Mouse (Mus musculus) ES-E14 (cell line): Measurements from ENCODE around the gene Kbtbd6. TPM values are rescaled to one million over a fixed set of nuclear protein-coding genes. Genes with fewer than 3 reads are reported as not detected.
A peak's percentile ranks its signal among the peaks of the same experiment; 100 is the strongest.

ENCODE experiments used
- DNase-seq: peaks from one replicate; pipeline ENCODE4 v3.0.0-alpha.2; 2013; ENCODE audit warnings: low read depth, low spot score
- H3K27ac ChIP-seq: 2 replicates; pipeline ENCODE4 v1.5.1; 2012; ENCODE audit warnings: low read depth, mild to moderate bottlenecking, low read length, moderate library complexity, mixed read lengths; ENCODE audit not compliant: poor library complexity, insufficient read depth, severe bottlenecking
- H3K36me3 ChIP-seq: 2 replicates; pipeline ENCODE4 v1.6.1; 2012; ENCODE audit warnings: mild to moderate bottlenecking, low read length, moderate library complexity, mixed read lengths; ENCODE audit not compliant: control insufficient read depth, poor library complexity, insufficient read depth, severe bottlenecking
- H3K4me1 ChIP-seq, 2 experiments: fragments of 150-350 bp in 1 of 2; sonication (generic) in 1 of 2; 2 replicates each; pipeline ENCODE4 v1.6.1; 2012; ENCODE audit warnings: low read length in 2 of 2, mild to moderate bottlenecking in 1 of 2, mixed read lengths in 1 of 2; ENCODE audit not compliant: control insufficient read depth in 2 of 2, insufficient read depth in 2 of 2, poor library complexity in 1 of 2
- H3K4me3 ChIP-seq, 2 experiments: fragments of 150-350 bp in 1 of 2; sonication (generic) in 1 of 2; 2 replicates each; pipeline ENCODE4 v1.5.1; 2012; ENCODE audit warnings: low read length in 2 of 2, low read depth in 1 of 2, mild to moderate bottlenecking in 1 of 2, mixed read lengths in 1 of 2; ENCODE audit not compliant: insufficient read depth in 1 of 2, poor library complexity in 1 of 2, severe bottlenecking in 1 of 2
- H3K9ac ChIP-seq: 2 replicates; pipeline ENCODE4 v1.6.1; 2012; ENCODE audit warnings: low read depth, mild to moderate bottlenecking, low read length, mixed read lengths; ENCODE audit not compliant: poor library complexity, insufficient read depth, severe bottlenecking
- H3K9me3 ChIP-seq: fragments of 150-350 bp; sonication (generic); 2 replicates; pipeline ENCODE4 v1.6.1; 2012; ENCODE audit warnings: low read depth, mild to moderate bottlenecking, low read length; ENCODE audit not compliant: control insufficient read depth, insufficient read depth
- CHD2 ChIP-seq: IDR thresholded peaks from 2 replicates; pipeline ENCODE4 v1.6.1; 2014; ENCODE audit warnings: mild to moderate bottlenecking, low read depth, low read length, inconsistent platforms
- HCFC1 ChIP-seq: IDR thresholded peaks from 2 replicates; pipeline ENCODE4 v1.6.1; 2012; ENCODE audit warnings: low read length, inconsistent platforms, borderline replicate concordance; ENCODE audit not compliant: insufficient read depth
- MAFK ChIP-seq: IDR thresholded peaks from 2 replicates; pipeline ENCODE4 v1.6.1; 2014; ENCODE audit warnings: mild to moderate bottlenecking, low read depth, low read length, inconsistent platforms; ENCODE audit not compliant: insufficient read depth
- ZC3H11A ChIP-seq: IDR thresholded peaks from 2 replicates; pipeline ENCODE4 v1.6.1; 2012; ENCODE audit warnings: low read depth, mild to moderate bottlenecking, inconsistent platforms, low read length, borderline replicate concordance
- ZNF384 ChIP-seq: IDR thresholded peaks from 2 replicates; pipeline ENCODE4 v1.6.1; 2012; ENCODE audit warnings: low read depth, low read length, inconsistent platforms
- in situ Hi-C, 2 experiments: fragments of 600-800 bp; cut with MboI; formaldehyde crosslinking; loops; one replicate each; pipeline ENCODE4 v1.15.1; 2025; ENCODE audit warnings: low sequenced_read_pairs in 2 of 2, inconsistent platforms in 1 of 2; ENCODE audit not compliant: unreplicated experiment in 2 of 2
- total RNA-seq: library from RNA; depleted of rRNA; stranded (reverse); fragments of 300-350 nt; gene quantifications from 2 replicates; pipeline ENCODE4 v1.2.3, GENCODE M21; 2012

The Kbtbd6 gene
- total RNA-seq, 1 experiment: 2.1 TPM

DNA sequence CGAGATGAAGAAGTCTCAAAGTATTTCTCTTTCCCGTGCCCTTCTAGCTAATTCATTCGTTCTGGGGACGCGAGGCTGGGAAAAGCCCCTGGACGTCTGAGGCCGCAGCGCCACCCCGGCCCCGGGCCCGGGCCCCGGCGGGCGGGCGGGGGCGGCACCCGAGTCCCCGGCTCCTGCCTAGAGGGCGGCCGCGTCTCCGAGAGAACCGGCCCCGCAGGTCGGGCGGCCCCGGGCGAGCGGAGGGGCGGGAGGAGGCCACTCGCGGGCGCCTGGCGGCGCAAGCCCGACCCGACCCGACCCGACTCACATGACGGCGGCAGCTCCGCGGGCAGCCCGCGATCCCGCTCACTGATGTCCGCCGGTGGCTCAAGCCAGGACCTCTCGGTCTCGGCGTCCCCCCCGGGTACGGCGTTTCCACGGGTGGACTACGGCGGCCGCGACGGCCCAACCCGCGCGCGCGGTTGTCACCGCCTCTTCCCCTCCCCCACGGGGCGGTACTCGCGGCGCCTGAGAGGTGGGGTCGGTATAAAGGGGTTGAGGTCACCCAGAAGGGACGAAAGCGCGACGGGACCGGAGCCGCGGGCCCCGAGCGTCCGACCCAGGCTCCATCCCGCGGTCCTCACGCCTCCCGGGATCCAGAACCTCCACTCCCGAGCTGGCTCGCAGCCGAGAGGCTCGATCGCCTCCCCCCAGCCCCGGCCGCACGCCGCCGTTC is 29.1 kb downstream of the Kbtbd6 start, which contains the start of gene Elf1:
Elf1 (plus strand) TSS at position 571 of the 715 bp plus-strand sequence.
- H3K4me1 ChIP-seq: peaks cover 5 to 12% of the 10 kb centered on the region in 2 experiments; a peak in 2 of 4 replicates
- peak within 1 kb of the TSS; percentile 90 for H3K27ac ChIP-seq
- peak; percentile 73 for DNase-seq
- H3K4me3 ChIP-seq: peak within 1 kb of the TSS; percentile 77 to 91
- peak within 1 kb of the TSS; percentile 94 for H3K9ac ChIP-seq
- in situ Hi-C loops: no loop called here
- peaks cover 4% of the 10 kb centered on the region for H3K36me3 ChIP-seq
- peak; percentile 78; the same call in 1 of the 2 replicates for TF ChIP-seq HCFC1
- no peak for TF ChIP-seq ZC3H11A
- no peak for TF ChIP-seq CHD2
- TF ChIP-seq MAFK: no peak
- TF ChIP-seq ZNF384: no peak
- no peaks in the 10 kb centered on the region for H3K9me3 ChIP-seq

DNA sequence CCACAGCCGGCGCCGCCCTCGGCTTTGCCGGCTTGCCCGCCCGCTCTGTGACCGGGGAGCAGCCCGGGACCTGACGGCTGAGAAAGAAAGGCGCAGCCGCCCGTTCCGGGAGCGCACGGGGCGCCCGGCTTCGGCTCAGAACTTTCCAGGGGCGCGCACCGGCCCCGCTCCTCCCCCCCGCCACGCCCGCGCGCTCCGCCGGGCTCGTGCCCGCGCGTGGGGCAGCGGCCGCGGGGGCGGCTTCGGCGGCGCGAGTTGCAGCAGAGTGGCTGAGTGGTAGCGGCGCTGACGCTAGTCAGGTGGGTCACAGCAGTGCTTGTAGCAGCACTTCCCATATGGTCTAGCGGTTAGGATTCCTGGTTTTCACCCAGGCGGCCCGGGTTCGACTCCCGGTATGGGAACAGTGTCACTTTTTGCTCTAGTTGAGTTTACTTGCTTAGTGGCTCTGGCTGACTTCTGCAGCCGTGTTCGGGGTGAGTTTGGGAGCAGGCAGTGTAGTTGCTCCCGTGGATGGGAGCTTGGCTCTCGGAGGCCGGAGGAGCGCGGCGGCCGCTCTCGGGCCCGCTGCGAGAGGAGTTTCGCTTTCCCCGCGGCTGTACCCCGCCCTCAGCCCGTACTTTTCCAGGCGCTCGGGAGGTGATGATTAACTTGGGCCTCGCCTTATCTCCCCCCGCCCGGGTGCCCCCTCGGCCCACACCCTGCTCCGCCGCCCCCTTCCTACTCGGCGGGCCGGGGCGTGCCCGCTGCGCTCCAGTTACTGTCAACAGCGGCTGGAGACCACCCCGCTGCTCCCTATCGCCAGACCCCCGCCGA is 29.9 kb downstream of the Kbtbd6 start, which contains the start of gene Wbp4:
Wbp4 (minus strand) TSS at position 182 of the 813 bp plus-strand sequence.
- TF ChIP-seq ZNF384 (no peak), CHD2 (no peak), MAFK (peak; percentile 79)
- DNase-seq: peak; percentile 70
- in situ Hi-C loops: no loop called here

DNA sequence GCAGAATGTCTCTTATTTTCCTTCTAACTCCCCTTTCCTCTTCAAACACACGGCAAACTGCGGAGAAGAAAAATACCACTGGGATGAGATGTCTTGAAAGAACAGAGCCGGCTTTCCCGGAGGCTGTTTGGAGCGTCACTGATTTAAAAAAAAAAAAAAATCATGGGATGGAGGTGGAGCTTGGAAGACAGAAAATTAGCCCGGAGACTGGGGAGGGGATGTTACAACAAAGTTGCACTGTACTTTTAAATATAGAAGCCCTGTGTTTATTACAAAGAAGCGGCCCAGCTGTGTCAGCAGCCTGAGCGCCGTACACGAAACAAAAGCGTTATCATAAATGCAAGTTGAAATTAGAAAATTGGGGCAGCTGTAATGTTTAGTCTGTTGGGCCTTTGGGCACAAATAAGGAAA is 30.6 kb downstream of the Kbtbd6 start:
- DNase-seq: no peak
- Histone ChIP-seq H3K27ac (peak overlapping the region; percentile 49; the same call in 1 of the 2 replicates), H3K4me3 (peak overlapping the region; percentile 52 to 91), H3K9ac (peak overlapping the region; percentile 94), H3K36me3 (no peaks in the 10 kb centered on the region), H3K9me3 (no peaks in the 10 kb centered on the region), H3K4me1 (peaks cover 5 to 12% of the 10 kb centered on the region in 2 experiments; a peak in 2 of 4 replicates)
- in situ Hi-C loops: no loop called here
- TF ChIP-seq HCFC1 (no peak), CHD2 (no peak), ZNF384 (peak; percentile 90)

More for the DNA sequence above, 29.9 kb downstream of the Kbtbd6 start, which contains the start of gene Wbp4:
- peaks cover 5 to 12% of the 10 kb centered on the region in 2 experiments; a peak in 2 of 4 replicates for H3K4me1 ChIP-seq
- peak within 1 kb of the TSS; percentile 77 to 91 for H3K4me3 ChIP-seq
- peaks cover 3% of the 10 kb centered on the region; the same call in 1 of the 2 replicates for H3K36me3 ChIP-seq
- peak within 1 kb of the TSS; percentile 94 for H3K9ac ChIP-seq
- peak within 1 kb of the TSS; percentile 90 for H3K27ac ChIP-seq
- no peaks in the 10 kb centered on the region for H3K9me3 ChIP-seq

GRCm38 (mm10) chr14:79482747-79483355 is 31.2 kb downstream of the Kbtbd6 start:
- TF ChIP-seq CHD2: no peak
- TF ChIP-seq ZC3H11A: no peak
- TF ChIP-seq ZNF384: no peak
- no peak for TF ChIP-seq HCFC1
- no peak for TF ChIP-seq MAFK
- Histone ChIP-seq H3K4me1 (peaks cover 7 to 12% of the 10 kb centered on the region in 2 experiments; a peak in 2 of 4 replicates), H3K4me3 (peak overlapping the region; percentile 52 to 91), H3K9me3 (no peaks in the 10 kb centered on the region), H3K9ac (no peak overlapping the region; the same call in 1 of the 2 replicates), H3K27ac (no peak overlapping the region), H3K36me3 (no peaks in the 10 kb centered on the region)
- DNase-seq: no peak
- in situ Hi-C loops: no loop called here
